Mouse (Mus musculus) heart, postnatal 0 days (tissue): ENCODE measurements around the gene Fmnl2. TPM values are rescaled to one million over a fixed set of nuclear protein-coding genes. Genes with fewer than 3 reads are reported as not detected.
A peak's percentile ranks its signal among the peaks of the same experiment; 100 is the strongest.

Experiments used
- ATAC-seq: fragments of 200-750 bp; cut with Nextera tagmentation; 2 replicates; pipeline ENCODE4 v1.8.0; 2017; ENCODE audit warnings: low read depth, moderate number of reproducible peaks, moderate library complexity; ENCODE audit not compliant: insufficient read depth
- DNase-seq: peaks from one replicate; pipeline ENCODE4 v3.0.0-alpha.2; 2016; ENCODE audit warnings: low spot score
- H3K27ac ChIP-seq: fragments of 300-500 bp; sonication (generic); 2 replicates; pipeline ENCODE4 v1.5.1; 2014; ENCODE audit warnings: low read depth, mild to moderate bottlenecking
- H3K27me3 ChIP-seq: fragments of 300-500 bp; sonication (generic); 2 replicates; pipeline ENCODE4 v1.6.1; 2014; ENCODE audit warnings: low read length, mixed read lengths; ENCODE audit not compliant: control insufficient read depth, insufficient read depth
- H3K36me3 ChIP-seq: fragments of 300-500 bp; sonication (generic); replicated peaks from 2 replicates; pipeline ENCODE4 v1.6.1; 2014; ENCODE audit warnings: low read length, mixed read lengths; ENCODE audit not compliant: control insufficient read depth, insufficient read depth
- H3K4me1 ChIP-seq: fragments of 300-500 bp; sonication (generic); 2 replicates; pipeline ENCODE4 v1.6.1; 2014; ENCODE audit warnings: antibody characterized with exemption; ENCODE audit not compliant: control insufficient read depth, insufficient read depth
- H3K4me2 ChIP-seq: fragments of 300-500 bp; sonication (generic); 2 replicates; pipeline ENCODE4 v1.6.1; 2014; ENCODE audit warnings: low read depth, mild to moderate bottlenecking, low read length, moderate library complexity
- H3K4me3 ChIP-seq: fragments of 300-500 bp; sonication (generic); 2 replicates; pipeline ENCODE4 v1.5.1; 2014; ENCODE audit warnings: low read depth, low read length
- H3K9ac ChIP-seq: fragments of 300-500 bp; sonication (generic); replicated peaks from 2 replicates; pipeline ENCODE4 v1.6.1; 2014; ENCODE audit warnings: low read depth, low read length, mixed read lengths
- H3K9me3 ChIP-seq: fragments of 300-500 bp; sonication (generic); replicated peaks from 2 replicates; pipeline ENCODE4 v1.6.1; 2016; ENCODE audit warnings: low read length; ENCODE audit not compliant: control insufficient read depth
- CTCF ChIP-seq: IDR thresholded peaks from 2 replicates; pipeline ENCODE4 v1.5.1; 2016; ENCODE audit warnings: antibody characterized with exemption, control low read depth, low read depth
- EP300 ChIP-seq: IDR thresholded peaks from 2 replicates; pipeline ENCODE4 v1.6.1; 2016; ENCODE audit warnings: antibody characterized with exemption, low read depth
- WGBS: fragments of 180-500 bp; shearing (Covaris S2); extraction: QIAGEN DNeasy Blood & Tissue Kit; methylation state at CpG from one replicate; pipeline ENCODE4 v1.1.7; 2014; 5-methylcytosine and 5-hydroxymethylcytosine counted together
- polyA plus RNA-seq: library from polyadenylated mRNA; unstranded; fragments of >200 nt; fragmentation: Nextera tagmentation; extraction: Ambion mirVana; gene quantifications from 2 replicates; pipeline ENCODE4 v1.2.1, GENCODE M21; 2015
- total RNA-seq: library from RNA; depleted of rRNA; stranded (reverse); fragments of >200 nt; gene quantifications from 2 replicates; pipeline ENCODE4 v1.2.3, GENCODE M21; 2014; ENCODE audit warnings: low replicate concordance

Gene Fmnl2
- total and polyA plus RNA-seq, 2 experiments from 2014 or later = 0.77 to 1.6 TPM

DNA sequence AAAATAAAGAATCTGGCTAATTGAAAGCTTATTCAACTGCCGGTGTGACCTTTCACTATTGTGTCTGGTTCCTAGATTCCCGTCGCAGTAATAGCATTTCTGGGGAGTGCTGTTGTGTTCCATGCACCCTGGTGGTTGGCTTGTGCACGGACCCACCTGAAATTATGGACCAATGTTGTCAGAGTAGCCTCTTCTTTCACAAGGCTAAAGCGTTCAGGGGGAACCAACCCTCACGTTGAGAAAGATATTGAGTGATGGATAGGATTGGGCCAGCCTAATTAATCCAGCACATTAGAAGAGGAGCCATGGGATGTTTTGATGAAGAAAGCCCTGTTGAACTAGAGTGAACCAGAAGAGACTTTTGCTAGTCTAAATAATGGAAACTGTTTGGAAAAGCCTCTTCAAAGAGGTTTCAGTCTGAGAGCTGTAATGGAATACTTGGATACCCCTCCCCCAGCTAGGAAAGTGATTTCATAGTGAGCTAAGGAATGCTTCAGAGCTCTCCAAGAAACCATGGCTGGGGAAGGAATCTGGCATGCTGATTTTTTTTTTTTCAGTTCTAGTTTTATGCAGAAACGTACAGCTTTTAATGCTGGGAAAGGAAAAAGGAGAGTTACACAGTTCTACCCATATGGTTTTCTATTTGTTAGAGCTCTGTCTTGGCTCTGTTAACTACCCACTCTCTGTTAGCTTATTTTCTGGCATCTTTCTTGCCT is 172.2 kb downstream of the Fmnl2 start:
- Histone ChIP-seq H3K27me3 (no peaks in the 10 kb centered on the region), H3K36me3 (no peaks in the 10 kb centered on the region), H3K4me3 (no peak overlapping the region), H3K27ac (peak overlapping the region; percentile 52), H3K4me1 (no peaks in the 10 kb centered on the region), H3K4me2 (no peak overlapping the region), H3K9me3 (no peaks in the 10 kb centered on the region), H3K9ac (no peak overlapping the region)
- ATAC-seq = no peak
- DNase-seq = peak; percentile 34
- WGBS = 79% methylated on average over 7 of the region's 7 CpGs
- no peak for TF ChIP-seq CTCF
- TF ChIP-seq EP300 = no peak

DNA sequence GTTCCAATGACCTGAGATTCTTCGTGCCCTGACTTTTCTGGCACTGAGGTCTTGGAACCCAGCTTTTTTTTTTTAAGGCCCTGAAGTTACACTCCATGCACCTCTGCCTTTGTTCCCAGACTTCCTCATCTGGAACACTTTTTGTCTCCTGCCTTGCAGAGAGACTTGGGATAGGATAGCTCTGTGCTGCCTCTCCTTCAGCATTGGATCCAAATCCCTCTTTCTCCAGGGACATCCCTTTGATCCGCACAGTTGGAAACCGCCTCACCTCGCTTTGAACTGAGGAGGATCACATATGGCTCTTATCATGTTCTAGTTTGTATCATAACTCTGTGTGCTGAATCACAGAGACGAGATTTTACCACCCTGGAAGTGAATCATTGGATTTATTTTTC is 172.8 kb downstream of the Fmnl2 start:
- TF ChIP-seq CTCF (no peak), EP300 (no peak)
- ATAC-seq (no peak), DNase-seq (no peak)
- no peaks in the 10 kb centered on the region for H3K36me3 ChIP-seq
- no peaks in the 10 kb centered on the region for H3K9me3 ChIP-seq
- H3K4me1 ChIP-seq = no peaks in the 10 kb centered on the region
- H3K4me2 ChIP-seq = no peak overlapping the region
- peak overlapping the region; percentile 52; the same call in 1 of the 2 replicates for H3K27ac ChIP-seq
- H3K27me3 ChIP-seq = no peaks in the 10 kb centered on the region
- WGBS = 64% methylated on average over 5 of the region's 5 CpGs
- no peak overlapping the region for H3K4me3 ChIP-seq
- H3K9ac ChIP-seq = no peak overlapping the region

DNA sequence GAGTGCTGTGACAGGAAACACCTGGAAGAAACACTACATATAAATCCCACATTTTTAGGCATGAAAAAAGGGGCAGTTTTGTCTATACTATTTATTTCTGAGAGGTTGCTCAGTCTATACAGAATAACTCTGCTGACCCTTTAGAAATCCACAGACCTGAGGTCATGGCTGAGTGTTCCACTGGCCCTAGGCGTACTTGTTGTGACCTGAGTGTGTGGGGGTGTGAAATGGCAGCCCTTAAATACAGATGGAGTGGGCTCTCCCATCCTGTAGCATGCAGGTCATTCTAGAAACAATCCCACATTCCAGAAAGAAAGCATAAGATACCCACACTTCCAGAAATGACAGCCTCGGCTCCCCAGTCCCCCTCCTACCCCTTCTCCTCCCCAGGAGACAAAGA is 180.6 kb downstream of the Fmnl2 start:
- Histone ChIP-seq H3K27me3 (no peaks in the 10 kb centered on the region), H3K9me3 (no peaks in the 10 kb centered on the region), H3K4me2 (no peak overlapping the region), H3K27ac (no peak overlapping the region), H3K36me3 (no peaks in the 10 kb centered on the region), H3K4me1 (no peaks in the 10 kb centered on the region), H3K9ac (no peak overlapping the region), H3K4me3 (no peak overlapping the region)
- no peak for ATAC-seq
- 60% methylated on average over 2 of the region's 2 CpGs for WGBS
- TF ChIP-seq CTCF (no peak), EP300 (no peak)
- DNase-seq = no peak

DNA sequence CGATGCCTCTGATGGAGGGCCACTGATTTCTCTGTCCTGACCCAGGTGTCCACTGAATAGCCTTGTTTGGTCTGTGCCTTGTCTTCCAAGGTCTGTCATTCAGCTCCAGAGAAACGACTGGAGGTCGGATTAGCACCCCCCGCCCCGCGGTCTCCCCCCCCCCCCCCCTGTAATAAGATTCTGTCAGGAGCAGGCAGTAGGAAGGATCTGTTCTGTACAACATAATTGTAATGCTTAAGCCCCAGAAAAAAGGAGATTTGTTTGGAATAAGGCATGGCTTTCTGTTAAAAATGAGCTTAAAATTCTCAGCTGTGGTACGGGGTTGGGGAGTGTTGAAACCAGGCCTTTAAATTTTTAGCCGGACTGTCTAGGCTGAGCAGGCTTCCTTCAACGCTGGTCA is 181.1 kb downstream of the Fmnl2 start:
- TF ChIP-seq EP300 (no peak), CTCF (no peak)
- H3K4me2 ChIP-seq = no peak overlapping the region
- ATAC-seq = no peak

DNA sequence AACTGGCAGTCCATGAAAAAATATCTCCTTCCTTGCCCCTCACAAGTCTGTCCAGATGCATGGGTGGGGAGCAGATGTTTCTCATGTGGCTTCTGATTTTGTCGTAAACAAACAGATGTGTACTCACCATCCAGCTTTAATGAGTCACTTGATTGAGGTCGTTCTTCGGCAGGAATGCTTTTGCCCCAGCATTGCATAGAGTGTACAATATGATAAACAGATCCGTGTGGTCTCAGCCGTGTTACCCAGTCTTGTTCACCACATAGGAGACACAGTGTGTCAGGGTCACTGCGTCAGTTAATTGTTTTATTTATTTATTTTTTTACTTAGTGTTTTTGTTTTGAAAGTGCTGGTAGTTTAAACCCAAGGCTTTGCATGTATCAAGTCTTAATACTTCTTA is 189.4 kb downstream of the Fmnl2 start:
- no peak overlapping the region for H3K27ac ChIP-seq
- H3K4me1 ChIP-seq = no peaks in the 10 kb centered on the region
- no peak overlapping the region for H3K4me3 ChIP-seq
- no peak for TF ChIP-seq EP300
- no peak for TF ChIP-seq CTCF
- H3K4me2 ChIP-seq = no peak overlapping the region
- no peak overlapping the region for H3K9ac ChIP-seq
- H3K27me3 ChIP-seq = no peaks in the 10 kb centered on the region
- no peaks in the 10 kb centered on the region for H3K36me3 ChIP-seq
- H3K9me3 ChIP-seq = no peaks in the 10 kb centered on the region
- WGBS = 72% methylated on average over 6 of the region's 6 CpGs
- ATAC-seq (no peak), DNase-seq (no peak)

More for the DNA sequence above, 181.1 kb downstream of the Fmnl2 start:
- H3K9ac ChIP-seq = no peak overlapping the region
- no peaks in the 10 kb centered on the region for H3K36me3 ChIP-seq
- H3K4me1 ChIP-seq = no peaks in the 10 kb centered on the region
- no peak overlapping the region for H3K4me3 ChIP-seq
- no peaks in the 10 kb centered on the region for H3K9me3 ChIP-seq
- WGBS = 71% methylated on average over 9 of the region's 9 CpGs
- no peak for DNase-seq
- no peaks in the 10 kb centered on the region for H3K27me3 ChIP-seq
- no peak overlapping the region for H3K27ac ChIP-seq

DNA sequence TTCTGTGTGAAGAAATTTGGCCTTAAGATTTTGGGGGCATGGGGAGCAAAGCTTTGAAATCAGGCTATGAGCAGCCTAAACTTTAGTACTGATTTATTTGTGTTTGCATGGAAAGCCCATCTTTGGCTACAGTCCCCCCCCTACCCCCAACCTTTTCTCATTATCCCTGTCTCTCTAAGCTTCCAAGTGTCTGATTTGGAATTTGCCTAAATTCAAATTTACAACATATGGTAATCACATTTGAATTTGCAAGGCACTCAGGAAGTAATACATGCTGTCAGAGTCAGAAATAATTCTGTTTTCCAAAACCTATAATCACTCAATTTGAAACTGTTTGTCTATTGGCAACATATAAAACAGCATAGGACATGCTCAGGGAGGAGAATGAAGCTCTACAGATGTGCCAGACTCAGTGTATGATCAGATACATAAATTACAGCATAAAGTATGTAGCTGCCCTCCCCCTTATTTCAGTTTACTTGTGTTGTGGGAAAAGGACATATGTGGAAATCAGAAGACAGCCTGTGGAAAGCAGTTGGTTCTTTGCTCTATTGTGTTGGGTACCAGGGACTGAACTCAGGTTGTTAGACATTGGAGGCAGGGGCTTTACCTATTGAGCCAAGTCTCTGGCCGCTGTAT is 190.2 kb downstream of the Fmnl2 start:
- Histone ChIP-seq H3K9ac (no peak overlapping the region), H3K27ac (no peak overlapping the region), H3K4me3 (no peak overlapping the region), H3K4me2 (no peak overlapping the region), H3K36me3 (no peaks in the 10 kb centered on the region), H3K27me3 (no peaks in the 10 kb centered on the region), H3K9me3 (no peaks in the 10 kb centered on the region), H3K4me1 (no peaks in the 10 kb centered on the region)
- WGBS = 97% methylated on average over 1 of the region's 1 CpGs
- TF ChIP-seq EP300 = no peak
- TF ChIP-seq CTCF = no peak
- ATAC-seq (no peak), DNase-seq (no peak)
